Mouse (Mus musculus) embryonic facial prominence, embryonic 11.5 days (tissue): ENCODE data around the gene Dus4l. TPM values are rescaled to one million over a fixed set of nuclear protein-coding genes. Genes with fewer than 3 reads are reported as not detected.

ENCODE experiments used
- polyA plus RNA-seq: library from polyadenylated mRNA; unstranded; fragments of >200 nt; fragmentation: Nextera tagmentation; extraction: Ambion mirVana; gene quantifications from 2 replicates; pipeline ENCODE4 v1.2.1, GENCODE M21; 2014

Dus4l gene
- polyA plus RNA-seq, 1 experiment from 2014 or later, result 10.3 TPM

Other genes starting within 250 kb of the Dus4l start
- 22.7 and 24.6 TPM in 2 replicates for gene Cbll1, start 155.2 kb downstream of the Dus4l start, polyA plus RNA-seq
- not detected in 2 replicates for gene Slc26a4, start 94.9 kb downstream of the Dus4l start, polyA plus RNA-seq
- gene Bcap29, start 20.2 kb downstream of the Dus4l start, polyA plus RNA-seq, result 34.6 and 38.4 TPM in 2 replicates
- 36.8 and 39.6 TPM in 2 replicates for gene Cog5, start within 50 bp of the Dus4l start, polyA plus RNA-seq
- gene Gpr22, start 59.1 kb upstream of the Dus4l start, polyA plus RNA-seq, result 1.8 and 2.2 TPM in 2 replicates